Mouse (Mus musculus) mouse trophoblast stem cell (cell line): ENCODE data around the gene Ak2.

Experiments used
- in situ Hi-C, 2 experiments: fragments of 300-500 bp; cut with MseI, MboI; formaldehyde crosslinking; loops; 2 replicates in 1 of 2; 3 replicates in 1 of 2; pipeline ENCODE4 v1.15.1; 2025

The Ak2 gene

DNA sequence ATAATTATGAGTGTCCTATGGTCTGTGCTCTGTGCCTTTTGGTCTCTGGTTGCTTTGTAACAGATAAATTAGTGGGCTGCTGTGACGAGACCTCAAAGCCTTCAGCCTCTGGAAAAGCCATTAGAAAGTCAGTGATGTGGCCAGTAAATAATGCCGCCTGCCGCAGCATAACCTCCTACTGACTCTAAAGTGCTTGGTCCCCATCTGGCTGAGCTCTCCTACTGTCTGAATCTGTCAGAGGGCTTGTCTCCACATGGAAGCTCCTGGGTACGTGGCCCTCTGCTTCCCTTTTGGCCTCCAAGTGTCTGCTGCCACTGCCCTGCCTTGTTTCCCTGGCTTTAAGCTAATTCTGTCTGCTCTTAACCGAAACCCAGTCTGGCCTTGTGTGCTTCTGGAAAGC, 17.8 kb downstream of the Ak2 start:
- in situ Hi-C loops, result no loop called here

DNA sequence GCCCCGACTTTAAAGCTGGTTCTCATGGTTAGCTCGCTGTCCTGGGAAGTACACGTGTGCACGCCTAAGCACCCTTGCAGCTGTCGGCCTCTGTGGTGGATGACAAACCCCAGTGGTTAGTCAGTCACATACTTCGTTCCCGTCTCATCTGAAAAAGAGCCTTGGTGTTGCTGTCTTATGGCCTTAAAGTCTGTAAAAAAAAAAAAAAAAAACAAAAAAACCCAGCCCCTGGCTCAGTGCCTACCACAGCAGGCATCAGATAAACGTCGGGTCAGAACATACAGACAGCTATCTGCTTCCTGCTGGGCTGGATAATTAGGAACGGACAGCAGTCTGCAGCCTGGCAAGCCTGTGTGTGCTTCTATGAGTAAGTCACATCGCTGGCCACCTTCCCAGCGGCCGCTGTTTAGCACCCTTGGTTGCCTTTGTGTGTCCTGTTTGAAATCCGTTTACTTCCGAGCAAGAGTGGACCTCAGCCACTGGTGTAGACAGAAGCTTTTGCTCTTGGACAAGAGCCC, 19.9 kb downstream of the Ak2 start:
- in situ Hi-C loops, result no loop called here

DNA sequence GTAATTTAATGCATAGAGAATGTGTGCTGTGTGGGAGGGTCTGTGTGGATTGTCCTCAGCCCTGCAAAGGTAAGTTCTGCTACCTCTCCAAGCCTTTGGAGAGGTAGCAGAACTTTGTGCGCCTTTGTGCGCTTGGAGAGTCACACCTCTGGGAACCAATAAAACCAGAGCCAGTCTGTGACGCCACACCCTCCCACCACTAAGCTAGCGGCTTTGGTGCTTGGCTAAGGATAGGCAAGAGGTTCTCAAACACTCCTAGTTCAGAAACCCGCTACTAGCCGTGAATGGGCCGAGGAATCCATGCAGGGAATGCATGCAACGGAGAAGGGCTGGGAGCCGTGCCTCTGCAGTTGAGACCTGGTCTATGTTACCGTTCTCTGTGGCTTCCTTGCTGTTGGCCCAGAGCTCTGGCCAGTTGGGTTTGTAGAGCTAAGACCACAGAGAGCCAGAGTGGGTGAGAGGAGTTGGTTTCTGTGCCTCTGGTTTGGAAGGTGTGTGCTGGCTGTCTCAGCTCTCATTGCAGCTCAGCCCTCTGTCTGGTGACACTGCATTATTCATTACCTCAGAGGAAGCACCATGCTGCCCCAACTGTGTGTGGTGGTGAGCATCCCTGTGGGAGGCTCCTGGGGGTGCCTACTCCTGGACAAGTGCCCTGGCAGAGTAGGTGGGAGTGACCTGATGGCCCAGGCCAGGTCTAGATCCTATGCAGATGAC, 21.6 kb downstream of the Ak2 start:
- in situ Hi-C loops, result no loop called here

DNA sequence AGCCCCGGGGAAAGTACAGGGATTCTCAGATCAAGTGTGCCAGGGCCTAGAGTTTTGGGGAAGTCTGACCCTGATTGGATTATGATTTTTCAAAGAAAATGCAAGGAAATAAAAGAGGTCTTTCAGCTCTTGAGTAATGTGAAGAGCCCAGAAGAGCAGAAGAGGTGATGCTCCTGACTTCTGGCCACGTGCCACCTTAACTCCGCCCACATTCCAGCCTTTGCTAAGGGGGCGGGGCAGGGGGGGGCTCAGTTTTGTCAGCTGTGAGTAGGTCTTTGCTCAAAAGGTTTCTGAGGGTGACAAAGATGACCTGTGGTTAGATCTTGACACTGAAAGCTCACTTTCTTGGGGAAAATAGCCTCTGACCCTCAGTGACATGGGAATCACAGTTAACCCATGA, 24.6 kb downstream of the Ak2 start:
- in situ Hi-C loops, result no loop called here

DNA sequence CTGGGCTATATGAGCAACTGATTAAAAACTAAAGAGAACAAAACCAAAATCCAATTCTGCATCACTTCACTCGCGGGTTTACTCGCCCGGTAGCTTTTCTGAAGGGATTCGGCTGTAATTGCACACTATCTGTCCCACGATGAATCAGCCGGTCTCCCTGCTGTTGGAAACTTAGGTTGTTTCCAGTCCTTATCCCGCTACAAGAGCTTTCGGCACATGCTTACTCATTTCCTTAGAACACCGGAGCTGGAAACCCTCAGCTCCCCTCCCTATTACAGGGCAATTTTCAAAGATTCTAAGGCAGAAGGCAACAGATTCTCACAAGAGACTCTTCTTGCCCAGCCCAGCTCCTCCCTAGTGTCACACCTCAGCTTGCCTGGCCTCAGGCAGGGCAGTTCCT, 25.4 kb downstream of the Ak2 start:
- in situ Hi-C loops, result no loop called here

DNA sequence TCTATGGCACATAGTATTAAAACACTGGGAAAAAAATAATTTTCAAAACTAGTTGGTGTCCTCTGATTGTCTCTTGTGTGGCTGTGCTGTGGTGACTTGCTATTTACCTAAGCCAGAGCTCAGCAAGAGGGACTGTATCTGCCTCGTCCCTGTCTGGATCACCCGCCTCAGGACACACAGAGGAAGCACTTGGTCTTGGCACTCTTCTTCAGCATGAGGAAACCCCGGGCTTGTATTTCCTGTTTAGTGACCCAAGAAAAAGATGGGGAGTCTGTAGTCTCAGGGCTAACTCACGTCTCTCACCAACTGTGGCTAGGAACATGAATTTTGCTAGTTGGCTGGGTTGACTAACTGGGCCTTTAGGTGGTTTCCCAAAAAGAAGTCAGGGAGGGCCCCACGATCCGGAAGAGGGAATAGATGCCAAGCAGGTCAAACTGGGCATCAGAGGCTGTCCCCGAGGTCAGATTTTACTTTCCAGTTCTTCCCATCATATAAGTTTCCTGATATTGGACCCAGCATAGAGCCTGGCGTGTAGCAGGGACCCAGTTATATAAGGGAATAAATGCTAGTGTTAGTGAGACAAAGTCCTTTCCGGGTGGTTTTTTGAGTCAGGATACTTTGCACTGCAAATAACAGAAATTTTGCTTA, 27.2 kb downstream of the Ak2 start:
- in situ Hi-C loops, result no loop called here

DNA sequence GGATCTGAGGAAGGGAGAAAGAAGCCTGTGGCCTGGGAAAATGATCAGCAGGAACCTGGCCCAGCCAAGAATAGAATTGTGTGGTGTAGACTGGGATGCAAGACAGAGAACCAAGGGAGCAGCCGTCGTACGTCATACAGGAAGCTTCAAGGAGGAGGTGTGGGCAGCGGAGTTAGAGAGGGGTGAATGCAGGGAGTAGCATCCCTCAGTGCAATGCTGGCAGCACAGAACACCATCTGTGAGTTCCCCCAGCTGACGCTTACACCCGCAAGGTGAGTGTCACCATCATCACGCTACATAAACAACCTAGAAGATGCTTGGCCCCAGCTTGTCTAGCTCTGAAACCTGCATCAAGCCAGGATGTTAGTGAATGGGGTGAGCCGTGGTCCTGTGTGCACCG, 28.0 kb downstream of the Ak2 start:
- in situ Hi-C loops, result no loop called here

DNA sequence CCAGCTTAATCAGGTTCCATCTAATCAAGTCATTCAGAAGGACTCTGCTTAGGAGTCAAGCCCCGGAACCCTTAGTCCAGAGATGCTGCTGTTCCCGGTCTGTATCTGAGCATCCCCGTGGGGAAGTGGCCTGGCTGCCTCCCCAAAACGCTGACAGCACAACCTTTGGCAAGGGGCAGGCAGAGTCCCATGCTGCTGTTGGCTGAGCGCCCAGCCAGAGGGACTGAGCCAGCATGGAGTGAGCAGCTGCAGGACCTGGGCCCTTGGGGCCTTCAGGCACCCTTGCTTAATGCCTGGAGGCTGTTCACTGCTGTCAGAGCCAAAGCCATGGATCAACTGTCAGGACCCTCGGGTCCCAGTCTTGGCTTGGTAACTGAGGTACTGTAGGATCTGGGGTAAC, 28.7 kb downstream of the Ak2 start:
- in situ Hi-C loops, result no loop called here

DNA sequence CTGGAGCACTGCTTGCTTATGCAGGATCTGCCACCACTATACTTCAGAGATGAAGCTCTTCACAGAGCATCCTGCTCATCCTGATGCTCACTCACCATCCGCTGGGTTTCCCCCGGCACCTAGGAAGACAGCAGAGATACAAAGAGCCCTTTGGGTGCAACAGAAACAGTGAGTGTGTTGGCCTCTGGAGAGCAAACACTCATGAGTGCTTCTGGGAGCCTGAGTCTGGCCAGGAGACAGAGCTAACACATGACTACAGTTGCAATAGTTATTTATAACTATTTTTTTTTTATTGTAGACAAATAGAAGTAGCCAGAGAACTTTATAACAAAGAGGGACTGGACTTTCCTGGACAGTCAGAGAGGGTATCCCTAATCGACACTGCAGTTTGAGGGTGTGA, 29.7 kb downstream of the Ak2 start:
- in situ Hi-C loops, result no loop called here

DNA sequence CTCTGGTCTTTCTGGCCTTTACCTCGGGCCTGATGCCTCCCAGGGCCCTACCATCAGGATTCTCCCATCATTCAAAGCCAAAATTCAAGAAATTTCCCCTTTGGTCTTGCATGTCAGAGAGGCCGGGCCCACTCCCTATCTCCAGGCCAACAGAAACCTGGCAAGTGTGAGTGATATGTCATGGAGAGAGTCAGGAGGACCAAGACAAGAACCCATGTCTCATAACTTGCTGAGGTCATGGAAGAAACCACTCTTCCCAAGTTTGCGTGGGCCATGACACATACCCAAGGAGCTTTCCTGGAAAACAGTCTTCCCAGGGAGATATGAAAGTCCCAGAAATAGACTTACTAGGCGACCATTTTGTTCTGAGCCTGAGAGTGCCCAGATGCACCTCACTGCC, 30.1 kb downstream of the Ak2 start:
- in situ Hi-C loops, result no loop called here

DNA sequence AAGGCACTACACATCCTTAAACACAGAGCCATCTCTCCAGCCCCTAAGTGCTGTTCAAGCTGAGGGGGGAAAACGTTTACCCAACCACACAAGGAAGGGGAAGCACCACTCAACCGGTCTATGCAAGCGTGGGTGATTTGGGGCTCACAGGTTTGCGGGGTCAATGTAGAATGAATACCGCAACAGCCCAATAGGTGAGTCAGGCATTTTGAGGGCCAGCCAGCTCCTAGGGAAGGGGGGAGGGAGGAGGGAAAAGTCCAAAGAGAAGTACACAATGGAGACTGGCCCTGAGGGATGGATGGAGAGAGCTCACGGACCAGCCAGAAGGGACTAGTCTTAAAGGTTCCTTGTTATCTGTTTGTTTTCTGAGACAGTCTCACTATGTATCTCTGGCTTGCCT, 32.1 kb downstream of the Ak2 start:
- in situ Hi-C loops, result no loop called here

DNA sequence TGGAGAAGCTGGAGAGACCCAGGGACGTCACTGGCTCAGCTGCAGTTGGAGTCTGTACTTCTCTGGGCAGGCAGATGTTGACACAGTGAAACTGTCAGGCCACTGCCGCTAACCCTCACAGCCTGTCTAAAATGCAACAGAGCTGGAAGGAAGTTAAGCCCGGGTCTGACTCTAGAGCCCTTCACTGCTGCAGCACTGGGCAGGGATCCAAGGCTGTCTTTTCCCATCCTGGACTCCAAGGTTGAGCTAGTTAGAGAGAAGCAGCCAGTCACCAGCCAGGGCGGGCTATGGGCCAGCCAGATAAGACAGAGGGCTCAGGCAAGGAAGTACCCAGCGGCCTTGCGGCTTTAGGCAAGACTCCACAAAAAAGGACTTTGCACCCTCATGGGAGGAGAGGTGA, 33.0 kb downstream of the Ak2 start:
- in situ Hi-C loops, result no loop called here

DNA sequence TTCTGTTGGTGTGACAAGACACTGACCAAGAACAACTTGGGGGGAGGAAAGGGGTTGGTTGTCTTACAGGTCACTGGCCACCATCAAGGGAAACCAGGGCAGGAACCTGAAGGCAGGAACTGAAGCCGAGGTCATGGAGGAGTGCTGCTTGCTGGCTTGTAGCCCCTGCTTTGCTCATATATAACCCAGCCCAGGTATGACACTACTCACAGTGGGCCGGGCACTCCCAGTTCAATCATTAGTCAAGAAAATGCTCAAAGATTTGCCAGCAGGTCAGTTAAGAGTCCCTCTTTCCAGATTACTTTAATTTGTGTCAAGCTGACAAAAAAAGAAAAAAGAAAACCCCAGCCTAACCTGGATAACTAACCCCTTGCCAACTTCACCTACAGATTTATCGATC, 33.9 kb downstream of the Ak2 start:
- in situ Hi-C loops, result no loop called here

DNA sequence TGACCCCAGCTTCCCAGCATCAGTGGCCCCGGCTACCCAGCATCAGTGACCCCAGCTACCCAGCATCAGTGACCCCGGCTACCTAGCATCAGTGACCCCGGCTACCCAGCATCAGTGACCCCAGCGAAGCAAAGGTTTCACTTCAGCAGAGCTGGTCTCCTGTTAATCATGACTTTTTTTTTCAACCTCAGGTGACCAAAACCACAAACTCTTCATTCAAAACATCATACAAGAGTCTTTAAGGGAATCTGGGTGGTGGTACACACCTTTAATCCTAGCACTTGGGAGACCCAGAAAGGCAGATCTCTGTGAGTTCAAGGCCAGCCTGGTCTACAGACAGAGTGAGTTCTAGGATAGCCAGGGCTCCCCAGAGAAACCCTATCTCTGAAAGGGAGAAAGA, 39.0 kb downstream of the Ak2 start:
- in situ Hi-C loops, result no loop called here

DNA sequence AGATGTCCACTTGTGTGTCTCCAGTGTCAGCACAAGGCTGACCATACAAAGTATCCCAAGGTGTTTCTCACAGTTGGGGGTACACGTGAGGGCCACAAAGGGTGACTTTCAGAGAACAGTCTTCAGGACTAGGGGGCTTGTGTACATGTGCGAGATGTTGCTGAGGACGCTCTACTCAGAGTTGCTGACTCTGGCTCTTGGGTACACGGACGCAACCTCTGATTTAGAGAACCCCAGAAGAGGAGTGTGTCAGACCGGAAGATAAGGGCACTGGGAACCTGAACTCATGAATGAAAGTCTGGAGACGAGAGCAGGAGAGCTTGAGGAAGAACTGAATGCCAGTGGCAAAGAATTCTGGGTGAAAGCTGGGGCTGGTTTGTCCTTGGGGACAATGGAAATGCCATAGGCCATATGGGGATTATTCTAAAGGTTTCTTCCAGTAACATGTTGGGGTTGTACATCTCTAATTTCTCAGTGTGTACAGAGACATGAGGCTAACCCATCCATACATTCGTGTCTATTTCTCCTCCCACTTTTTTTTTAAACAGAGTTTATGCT, 39.7 kb downstream of the Ak2 start:
- in situ Hi-C loops, result no loop called here

DNA sequence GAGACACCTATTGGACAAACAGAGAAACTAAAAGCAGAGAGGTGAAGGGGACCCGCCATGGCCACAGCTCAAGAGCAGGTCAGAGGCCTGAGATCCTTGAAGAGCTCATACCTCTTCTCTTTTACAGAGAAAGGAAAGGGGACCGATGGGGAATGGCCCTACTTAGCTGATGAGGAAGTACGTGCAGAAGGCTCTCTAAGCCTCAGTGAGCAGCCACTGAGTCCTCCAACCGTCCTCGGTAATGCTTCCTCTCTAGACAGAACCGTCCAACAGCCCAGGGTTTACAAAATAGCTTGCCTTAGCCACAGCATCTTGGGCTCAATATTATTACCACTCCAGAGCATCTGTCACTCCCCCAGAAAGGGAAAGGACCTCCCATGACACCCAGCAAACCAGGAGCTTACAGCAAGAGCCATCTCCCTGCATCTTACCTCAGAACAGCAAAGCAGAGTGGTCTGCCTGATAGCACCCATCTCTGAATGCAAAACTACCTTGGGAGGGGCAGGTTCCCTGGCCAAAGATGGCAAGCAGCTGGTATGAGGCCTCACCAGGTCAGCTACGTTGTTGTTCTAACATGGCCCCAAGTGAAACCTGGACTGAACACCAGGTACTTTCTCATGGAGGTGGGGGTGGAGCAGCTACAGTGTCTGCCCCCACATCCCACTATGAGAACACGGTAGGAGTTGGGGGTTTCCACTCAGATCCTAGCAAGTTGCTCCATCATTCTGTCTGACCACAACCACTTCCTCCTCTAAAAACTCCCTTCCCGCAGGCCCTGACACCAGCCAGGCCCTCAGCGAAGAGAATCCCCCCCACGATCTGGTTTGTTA, 40.6 kb downstream of the Ak2 start:
- in situ Hi-C loops, result no loop called here

DNA sequence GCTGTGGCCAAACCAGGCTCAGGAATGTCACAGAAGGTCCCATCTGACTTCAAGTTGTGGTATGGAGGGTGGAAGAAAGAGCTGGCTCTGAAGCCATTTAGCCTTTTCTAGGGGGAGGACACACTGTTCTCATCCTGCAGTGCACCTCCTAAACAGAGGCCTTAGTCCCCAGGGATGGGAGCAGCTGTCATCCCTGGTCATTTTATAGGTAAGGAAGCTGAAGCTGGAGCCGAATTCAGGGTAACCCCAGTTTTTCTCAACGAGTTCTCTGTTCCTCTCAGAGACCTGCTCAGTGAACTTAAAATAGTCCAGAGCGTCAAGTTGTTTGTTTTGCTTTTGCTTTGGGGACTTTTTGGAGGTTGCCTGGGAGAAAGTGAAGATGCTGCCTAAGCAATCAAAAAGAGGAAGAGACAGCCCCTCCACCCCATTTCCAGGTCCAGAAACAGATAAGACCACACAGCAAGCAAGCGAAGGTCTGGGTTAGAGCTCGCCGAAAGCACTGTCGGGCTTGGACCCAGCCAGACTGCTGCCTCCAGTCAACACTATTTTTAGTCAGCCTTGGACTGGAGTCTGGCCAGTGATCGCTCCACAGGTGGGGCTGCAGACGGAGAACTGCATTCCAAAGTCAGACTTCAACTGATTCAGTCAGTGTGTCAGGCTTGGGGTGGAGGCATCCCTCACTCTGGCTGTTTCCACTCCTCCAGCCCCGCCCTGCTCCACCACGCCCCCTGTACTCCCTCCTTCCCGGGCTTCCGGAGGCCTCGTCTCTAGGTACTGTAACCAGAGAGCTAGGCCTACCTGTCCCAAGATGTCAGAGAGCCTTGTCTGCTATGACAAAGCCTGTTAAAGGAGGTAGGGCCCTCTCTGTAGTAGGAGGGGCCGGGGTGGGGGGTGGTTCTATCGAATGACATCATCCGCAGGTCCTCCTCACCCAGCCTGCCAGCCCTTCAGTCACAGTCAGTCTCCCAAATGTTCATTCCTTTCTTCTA, 41.5 kb downstream of the Ak2 start:
- in situ Hi-C loops, result no loop called here

DNA sequence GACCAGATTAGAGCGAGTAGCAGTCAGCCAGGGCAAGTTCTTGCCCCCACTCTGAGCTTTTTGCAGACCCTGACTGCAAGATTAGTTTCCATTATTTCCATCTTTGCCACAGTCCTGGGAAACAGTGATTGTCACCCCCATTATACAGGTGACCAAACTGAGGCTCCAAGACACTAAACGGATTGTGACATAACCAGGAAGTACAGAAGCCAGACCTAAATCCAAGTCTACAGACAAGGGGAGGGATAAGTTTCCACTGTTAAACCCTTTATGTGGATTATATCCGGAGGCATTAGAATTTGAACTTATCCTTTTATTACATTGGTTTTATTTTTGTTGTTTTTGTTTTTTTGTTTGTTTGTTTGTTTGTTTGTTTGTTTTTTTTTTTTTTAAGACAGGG, 42.5 kb downstream of the Ak2 start:
- in situ Hi-C loops, result no loop called here

DNA sequence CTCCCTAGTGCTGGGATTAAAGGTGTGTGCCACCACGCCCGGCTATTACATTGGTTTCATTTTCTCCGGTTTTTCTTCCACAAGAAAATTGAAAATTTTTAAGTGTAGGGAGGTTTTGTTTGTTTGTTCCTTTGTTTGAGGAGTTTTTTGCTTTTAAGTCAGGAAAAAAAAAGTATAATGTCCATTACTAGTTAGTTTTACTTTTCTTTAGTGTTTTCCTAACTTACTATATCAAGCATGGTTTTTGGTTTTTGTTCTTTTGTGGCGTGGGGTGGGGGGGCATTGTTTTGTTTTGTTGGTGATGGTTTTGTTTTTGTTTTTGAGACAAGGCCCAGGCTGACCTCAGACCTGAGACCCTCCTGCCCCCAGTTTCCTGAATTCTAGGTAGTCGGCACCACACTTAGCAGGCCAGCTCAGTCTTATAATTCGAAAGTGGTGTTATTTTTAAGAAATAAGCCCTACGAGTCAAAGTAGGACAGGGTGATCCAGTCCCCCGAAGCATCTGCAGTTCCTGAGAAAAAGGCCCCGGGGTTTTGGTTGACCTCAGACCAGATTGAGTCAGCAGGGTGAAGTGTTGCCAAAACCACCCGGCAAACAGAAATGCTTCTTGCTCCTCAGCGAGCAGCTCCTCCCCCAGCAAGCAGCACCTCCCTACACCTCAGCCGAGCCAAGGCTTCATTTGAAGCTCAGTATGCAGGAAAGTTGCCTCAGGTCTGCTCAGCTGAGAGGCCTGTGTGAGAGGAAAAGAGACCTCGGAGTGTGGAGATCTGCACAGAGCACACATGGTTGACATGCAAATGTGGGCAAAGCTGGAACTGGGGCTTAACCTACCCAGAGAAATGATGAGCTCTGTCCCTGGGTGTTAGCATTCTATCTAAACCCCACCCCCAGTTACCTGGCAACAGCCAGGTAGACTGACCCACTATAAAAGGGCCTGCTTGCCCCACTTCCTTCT, 43.2 kb downstream of the Ak2 start:
- in situ Hi-C loops, result no loop called here

DNA sequence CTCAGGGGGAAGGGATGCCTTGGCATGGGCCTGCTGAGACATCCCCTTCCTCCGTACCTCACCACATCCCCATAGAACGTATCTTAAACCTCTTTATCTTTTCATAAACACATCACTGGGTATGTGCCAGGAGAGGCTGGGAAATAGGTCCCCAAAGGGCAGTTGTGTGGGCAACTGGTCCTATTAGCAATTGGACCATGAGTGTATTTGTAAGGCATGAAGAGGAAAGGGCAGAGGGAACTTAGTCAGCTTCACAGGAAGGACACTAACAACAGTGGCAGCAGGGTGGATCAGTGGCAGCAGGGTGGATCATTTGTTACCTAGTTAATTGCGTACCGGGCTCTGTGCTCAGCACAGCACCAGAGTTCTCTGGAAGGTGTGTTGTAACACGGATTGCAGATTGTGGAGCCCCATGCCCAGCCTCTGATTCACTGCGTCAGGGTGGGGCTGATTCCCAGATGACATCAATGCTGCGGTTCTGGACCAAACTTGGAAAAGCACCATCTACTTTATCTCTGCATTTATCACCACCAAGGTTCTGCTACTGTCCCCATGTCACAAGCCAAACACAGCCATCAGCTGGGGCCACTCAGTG, 44.2 kb downstream of the Ak2 start:
- in situ Hi-C loops, result no loop called here
